Mouse (Mus musculus) midbrain, postnatal 0 days (tissue): ENCODE data around the gene Prkce. TPM values are rescaled to one million over a fixed set of nuclear protein-coding genes. Genes with fewer than 3 reads are reported as not detected.

Experiments used
- ATAC-seq: fragments of 200-750 bp; cut with Nextera tagmentation; 2 replicates; pipeline ENCODE4 v1.8.0; 2017; ENCODE audit warnings: moderate number of reproducible peaks, mild to moderate bottlenecking, moderate TSS enrichment, moderate library complexity; ENCODE audit not compliant: low FRiP score
- DNase-seq: peaks from one replicate; pipeline ENCODE4 v3.0.0-alpha.2; 2015; ENCODE audit warnings: low spot score
- H3K27ac ChIP-seq: fragments of 300-500 bp; sonication (generic); 2 replicates; pipeline ENCODE4 v1.5.1; 2014; ENCODE audit warnings: low read depth, mild to moderate bottlenecking, low read length, mixed read lengths
- H3K27me3 ChIP-seq: fragments of 300-500 bp; sonication (generic); 2 replicates; pipeline ENCODE4 v1.6.1; 2014; ENCODE audit warnings: low read length, control low read depth, mixed read lengths; ENCODE audit not compliant: insufficient read depth
- H3K36me3 ChIP-seq: fragments of 300-500 bp; sonication (generic); 2 replicates; pipeline ENCODE4 v1.6.1; 2014; ENCODE audit warnings: low read length, control low read depth, mixed read lengths; ENCODE audit not compliant: insufficient read depth
- H3K4me1 ChIP-seq: fragments of 300-500 bp; sonication (generic); 2 replicates; pipeline ENCODE4 v1.6.1; 2014; ENCODE audit warnings: mild to moderate bottlenecking, control low read depth, antibody characterized with exemption, low read length, mixed read lengths; ENCODE audit not compliant: insufficient read depth
- H3K4me2 ChIP-seq: fragments of 300-500 bp; sonication (generic); 2 replicates; pipeline ENCODE4 v1.6.1; 2014; ENCODE audit warnings: low read depth, mild to moderate bottlenecking, low read length, mixed read lengths; ENCODE audit not compliant: poor library complexity, severe bottlenecking
- H3K4me3 ChIP-seq: fragments of 300-500 bp; sonication (generic); 2 replicates; pipeline ENCODE4 v1.5.1; 2014; ENCODE audit warnings: low read depth, mild to moderate bottlenecking, low read length, moderate library complexity
- H3K9ac ChIP-seq: fragments of 300-500 bp; sonication (generic); replicated peaks from 2 replicates; pipeline ENCODE4 v1.6.1; 2014; ENCODE audit warnings: mild to moderate bottlenecking, low read length, moderate library complexity, mixed read lengths; ENCODE audit not compliant: poor library complexity, severe bottlenecking
- H3K9me3 ChIP-seq: fragments of 300-500 bp; sonication (generic); 2 replicates; pipeline ENCODE4 v1.6.1; 2016; ENCODE audit warnings: low read length, control low read depth
- CTCF ChIP-seq: IDR thresholded peaks from 2 replicates; pipeline ENCODE4 v1.5.1; 2016; ENCODE audit warnings: antibody characterized with exemption, mild to moderate bottlenecking
- WGBS: fragments of 180-500 bp; shearing (Covaris S2); extraction: QIAGEN DNeasy Blood & Tissue Kit; methylation state at CpG from one replicate; pipeline ENCODE4 v1.1.7; 2014; 5-methylcytosine and 5-hydroxymethylcytosine counted together
- polyA plus RNA-seq: library from polyadenylated mRNA; unstranded; fragments of >200 nt; fragmentation: Nextera tagmentation; extraction: Ambion mirVana; gene quantifications from 2 replicates; pipeline ENCODE4 v1.2.1, GENCODE M21; 2015
- total RNA-seq: library from RNA; depleted of rRNA; stranded (reverse); fragments of >200 nt; gene quantifications from 2 replicates; pipeline ENCODE4 v1.2.3, GENCODE M21; 2014

Prkce gene
- total and polyA plus RNA-seq, 2 experiments from 2014 or later = 61.0 to 64.5 TPM

- H3K27me3 ChIP-seq = no peaks in the 10 kb centered on the region
- H3K9me3 ChIP-seq = no peaks in the 10 kb centered on the region
- no peak overlapping the region for H3K9ac ChIP-seq
- no peak for ATAC-seq
- peaks cover 18% of the 10 kb centered on the region for H3K36me3 ChIP-seq
- no peak overlapping the region for H3K4me3 ChIP-seq
- 88% methylated on average over 10 of the region's 10 CpGs for WGBS
- DNase-seq = no peak
- H3K4me2 ChIP-seq = no peak overlapping the region
- H3K4me1 ChIP-seq = no peaks in the 10 kb centered on the region
- peak; percentile 37; the same call in 1 of the 2 replicates for TF ChIP-seq CTCF
- H3K27ac ChIP-seq = no peak overlapping the region
Measured at GRCm38 (mm10) chr17:86135835-86136234, 31.8 kb upstream of the Prkce start.

- DNase-seq = no peak
- no peaks in the 10 kb centered on the region for H3K9me3 ChIP-seq
- H3K27ac ChIP-seq = peak overlapping the region; percentile 65
- H3K4me2 ChIP-seq = peak overlapping the region; percentile 99
- ATAC-seq = peak; percentile 64
- peak overlapping the region; percentile 60 for H3K9ac ChIP-seq
- no peaks in the 10 kb centered on the region for H3K36me3 ChIP-seq
- no peaks in the 10 kb centered on the region for H3K27me3 ChIP-seq
- peak overlapping the region; percentile 69 for H3K4me3 ChIP-seq
- under 1% methylated on average over 33 of the region's 33 CpGs for WGBS
- TF ChIP-seq CTCF = no peak
- H3K4me1 ChIP-seq = no peaks in the 10 kb centered on the region
Measured at GRCm38 (mm10) chr17:86144537-86145078, 23.0 kb upstream of the Prkce start.

GRCm38 (mm10) chr17:86145079-86145951, 22.3 kb upstream of the Prkce start, which contains the start of gene Srbd1:
Gene Srbd1 (minus strand): TSS chr17:86145175.
- 2% methylated on average over 26 of the region's 45 CpGs for WGBS
- Histone ChIP-seq H3K36me3 (no peaks in the 10 kb centered on the region), H3K27me3 (no peaks in the 10 kb centered on the region), H3K27ac (peak within 1 kb of the TSS; percentile 65), H3K4me2 (peak within 1 kb of the TSS; percentile 99), H3K9me3 (no peaks in the 10 kb centered on the region), H3K9ac (peak within 1 kb of the TSS; percentile 60), H3K4me1 (no peaks in the 10 kb centered on the region), H3K4me3 (peak within 1 kb of the TSS; percentile 69)
- ATAC-seq (peak; percentile 93), DNase-seq (peak; percentile 94)
- no peak for TF ChIP-seq CTCF

- DNase-seq (no peak), ATAC-seq (no peak)
- no peak for TF ChIP-seq CTCF
- Histone ChIP-seq H3K9me3 (no peaks in the 10 kb centered on the region), H3K36me3 (no peaks in the 10 kb centered on the region), H3K27ac (no peak overlapping the region), H3K4me2 (no peak overlapping the region), H3K4me1 (no peaks in the 10 kb centered on the region), H3K4me3 (no peak overlapping the region), H3K27me3 (no peaks in the 10 kb centered on the region), H3K9ac (no peak overlapping the region)
- 95% methylated on average over 1 of the region's 1 CpGs for WGBS
Measured at GRCm38 (mm10) chr17:86149726-86150125, 17.9 kb upstream of the Prkce start.

GRCm38 (mm10) chr17:86150867-86151348, 16.7 kb upstream of the Prkce start:
- H3K27me3 ChIP-seq = no peaks in the 10 kb centered on the region
- no peak overlapping the region for H3K4me3 ChIP-seq
- TF ChIP-seq CTCF = no peak
- no peak overlapping the region for H3K9ac ChIP-seq
- H3K36me3 ChIP-seq = no peaks in the 10 kb centered on the region
- peak; percentile 95 for DNase-seq
- WGBS = 14% methylated on average over 5 of the region's 5 CpGs
- H3K9me3 ChIP-seq = no peaks in the 10 kb centered on the region
- no peak overlapping the region for H3K27ac ChIP-seq
- no peaks in the 10 kb centered on the region for H3K4me1 ChIP-seq
- peak; percentile 95 for ATAC-seq
- no peak overlapping the region for H3K4me2 ChIP-seq

- H3K9ac ChIP-seq = no peak overlapping the region
- H3K4me3 ChIP-seq = no peak overlapping the region
- no peak for TF ChIP-seq CTCF
- H3K27ac ChIP-seq = no peak overlapping the region
- no peaks in the 10 kb centered on the region for H3K9me3 ChIP-seq
- no peak overlapping the region for H3K4me2 ChIP-seq
- WGBS = 55% methylated on average over 6 of the region's 6 CpGs
- H3K4me1 ChIP-seq = no peaks in the 10 kb centered on the region
- DNase-seq (no peak), ATAC-seq (no peak)
- H3K36me3 ChIP-seq = no peaks in the 10 kb centered on the region
- H3K27me3 ChIP-seq = no peaks in the 10 kb centered on the region
Measured at GRCm38 (mm10) chr17:86156999-86157398, 10.6 kb upstream of the Prkce start.
